Mouse (Mus musculus) thymus, adult 2 months (tissue): Measurements from ENCODE around the gene Rcsd1. TPM values are rescaled to one million over a fixed set of nuclear protein-coding genes. Genes with fewer than 3 reads are reported as not detected.
A peak's percentile ranks its signal among the peaks of the same experiment; 100 is the strongest.

Experiments
- DNase-seq: peaks from one replicate; pipeline ENCODE4 v3.0.0; 2021
- H3K27ac ChIP-seq: fragments of 200-500 bp; 2 replicates; pipeline ENCODE4 v1.5.1; 2012; ENCODE audit warnings: low read length, control low read depth; ENCODE audit not compliant: control insufficient read depth, insufficient read depth
- H3K27me3 ChIP-seq: fragments of 200-500 bp; 2 replicates; pipeline ENCODE4 v1.6.1; 2012; ENCODE audit warnings: mild to moderate bottlenecking, low read length, moderate library complexity, mixed read lengths; ENCODE audit not compliant: control insufficient read depth, insufficient read depth
- H3K36me3 ChIP-seq: fragments of 200-500 bp; 2 replicates; pipeline ENCODE4 v1.6.1; 2012; ENCODE audit warnings: mild to moderate bottlenecking, low read length, moderate library complexity; ENCODE audit not compliant: control insufficient read depth, insufficient read depth
- H3K4me1 ChIP-seq: fragments of 200-500 bp; replicated peaks from 2 replicates; pipeline ENCODE4 v1.6.1; 2012; ENCODE audit warnings: low read length; ENCODE audit not compliant: control insufficient read depth, insufficient read depth
- H3K4me3 ChIP-seq: fragments of 200-500 bp; 2 replicates; pipeline ENCODE4 v1.5.1; 2012; ENCODE audit warnings: mild to moderate bottlenecking, low read length, control low read depth, moderate library complexity; ENCODE audit not compliant: control insufficient read depth, insufficient read depth
- CTCF ChIP-seq: fragments of 200-500 bp; IDR thresholded peaks from 2 replicates; pipeline ENCODE4 v1.5.1; 2012; ENCODE audit warnings: mild to moderate bottlenecking, control low read depth, low read length, moderate library complexity, borderline replicate concordance; ENCODE audit not compliant: control insufficient read depth, poor library complexity, insufficient read depth; ENCODE audit errors: extremely low read depth
- POLR2A ChIP-seq: fragments of 200-500 bp; IDR thresholded peaks from 2 replicates; pipeline ENCODE4 v1.6.1; 2012; ENCODE audit warnings: mild to moderate bottlenecking, low read length, control low read depth, moderate library complexity; ENCODE audit not compliant: control insufficient read depth, poor library complexity, insufficient read depth; ENCODE audit errors: extremely low read depth
- WGBS: fragments of 180-500 bp; shearing (Covaris S2); methylation state at CpG from one replicate; pipeline ENCODE4 v1.1.7; 2018; 5-methylcytosine and 5-hydroxymethylcytosine counted together
- polyA plus RNA-seq: library from polyadenylated mRNA; depleted of rRNA; stranded (reverse); fragments of >200 nt; gene quantifications from 2 replicates; pipeline ENCODE4 v1.2.3, GENCODE M21; 2012

The Rcsd1 gene
- polyA plus RNA-seq, 1 experiment: 249 TPM

- Histone ChIP-seq H3K36me3 (peaks cover 38% of the 10 kb centered on the region), H3K27me3 (no peaks in the 10 kb centered on the region), H3K4me3 (no peak overlapping the region), H3K27ac (no peak overlapping the region), H3K4me1 (peaks cover 22% of the 10 kb centered on the region)
- no peak for DNase-seq
- 91% methylated on average over 3 of the region's 3 CpGs for WGBS
- no peak for TF ChIP-seq POLR2A
- no peak for TF ChIP-seq CTCF
These were observed 29.9 kb downstream of the Rcsd1 start for GRCm38 (mm10) chr1:165679618-165679997.

GRCm38 (mm10) chr1:165678861-165679617 lies 30.5 kb downstream of the Rcsd1 start:
- Histone ChIP-seq H3K4me1 (peaks cover 22% of the 10 kb centered on the region), H3K4me3 (no peak overlapping the region), H3K36me3 (peaks cover 32% of the 10 kb centered on the region), H3K27me3 (no peaks in the 10 kb centered on the region), H3K27ac (no peak overlapping the region)
- 93% methylated on average over 15 of the region's 15 CpGs for WGBS
- TF ChIP-seq CTCF: peak; percentile 81
- no peak for TF ChIP-seq POLR2A
- DNase-seq: peak; percentile 24

- 94% methylated on average over 4 of the region's 4 CpGs for WGBS
- H3K27ac ChIP-seq: no peak overlapping the region
- no peaks in the 10 kb centered on the region for H3K27me3 ChIP-seq
- H3K4me1 ChIP-seq: peaks cover 19% of the 10 kb centered on the region
- H3K36me3 ChIP-seq: peaks cover 28% of the 10 kb centered on the region
- DNase-seq: no peak
- H3K4me3 ChIP-seq: no peak overlapping the region
- TF ChIP-seq POLR2A (no peak), CTCF (no peak)
These were observed 32.0 kb downstream of the Rcsd1 start for GRCm38 (mm10) chr1:165677558-165677957.

- Histone ChIP-seq H3K36me3 (peaks cover 28% of the 10 kb centered on the region), H3K4me3 (no peak overlapping the region), H3K4me1 (peaks cover 14% of the 10 kb centered on the region), H3K27me3 (no peaks in the 10 kb centered on the region), H3K27ac (no peak overlapping the region)
- 91% methylated on average over 3 of the region's 3 CpGs for WGBS
- DNase-seq: no peak
- TF ChIP-seq POLR2A (no peak), CTCF (no peak)
These were observed 32.6 kb downstream of the Rcsd1 start for GRCm38 (mm10) chr1:165676993-165677392.

- no peaks in the 10 kb centered on the region for H3K27me3 ChIP-seq
- H3K27ac ChIP-seq: no peak overlapping the region
- peaks cover 30% of the 10 kb centered on the region for H3K36me3 ChIP-seq
- no peak overlapping the region for H3K4me3 ChIP-seq
- TF ChIP-seq POLR2A (no peak), CTCF (no peak)
- peaks cover 7% of the 10 kb centered on the region; the same call in 1 of the 2 replicates for H3K4me1 ChIP-seq
- WGBS: 45% methylated on average over 9 of the region's 9 CpGs
- DNase-seq: no peak
These were observed 34.4 kb downstream of the Rcsd1 start for GRCm38 (mm10) chr1:165675167-165675566.

- Histone ChIP-seq H3K27ac (no peak overlapping the region), H3K27me3 (no peaks in the 10 kb centered on the region), H3K4me1 (peaks cover 8% of the 10 kb centered on the region; the same call in 1 of the 2 replicates), H3K4me3 (no peak overlapping the region), H3K36me3 (peaks cover 25% of the 10 kb centered on the region)
- TF ChIP-seq CTCF (no peak), POLR2A (no peak)
- 85% methylated on average over 9 of the region's 9 CpGs for WGBS
- DNase-seq: peak; percentile 24
These were observed 37.2 kb downstream of the Rcsd1 start for GRCm38 (mm10) chr1:165672355-165672754.

GRCm38 (mm10) chr1:165670056-165670455 lies 39.5 kb downstream of the Rcsd1 start:
- Histone ChIP-seq H3K4me3 (no peak overlapping the region), H3K27ac (no peak overlapping the region), H3K36me3 (peaks cover 26% of the 10 kb centered on the region), H3K4me1 (0 out of 2 replicates have a peak, but pooled peaks cover 3% of the 10 kb centered on the region), H3K27me3 (no peaks in the 10 kb centered on the region)
- WGBS: 95% methylated on average over 6 of the region's 6 CpGs
- DNase-seq: no peak
- TF ChIP-seq POLR2A (no peak), CTCF (no peak)
